Mouse (Mus musculus): ENCODE data around the gene Rsph3a.

DNA sequence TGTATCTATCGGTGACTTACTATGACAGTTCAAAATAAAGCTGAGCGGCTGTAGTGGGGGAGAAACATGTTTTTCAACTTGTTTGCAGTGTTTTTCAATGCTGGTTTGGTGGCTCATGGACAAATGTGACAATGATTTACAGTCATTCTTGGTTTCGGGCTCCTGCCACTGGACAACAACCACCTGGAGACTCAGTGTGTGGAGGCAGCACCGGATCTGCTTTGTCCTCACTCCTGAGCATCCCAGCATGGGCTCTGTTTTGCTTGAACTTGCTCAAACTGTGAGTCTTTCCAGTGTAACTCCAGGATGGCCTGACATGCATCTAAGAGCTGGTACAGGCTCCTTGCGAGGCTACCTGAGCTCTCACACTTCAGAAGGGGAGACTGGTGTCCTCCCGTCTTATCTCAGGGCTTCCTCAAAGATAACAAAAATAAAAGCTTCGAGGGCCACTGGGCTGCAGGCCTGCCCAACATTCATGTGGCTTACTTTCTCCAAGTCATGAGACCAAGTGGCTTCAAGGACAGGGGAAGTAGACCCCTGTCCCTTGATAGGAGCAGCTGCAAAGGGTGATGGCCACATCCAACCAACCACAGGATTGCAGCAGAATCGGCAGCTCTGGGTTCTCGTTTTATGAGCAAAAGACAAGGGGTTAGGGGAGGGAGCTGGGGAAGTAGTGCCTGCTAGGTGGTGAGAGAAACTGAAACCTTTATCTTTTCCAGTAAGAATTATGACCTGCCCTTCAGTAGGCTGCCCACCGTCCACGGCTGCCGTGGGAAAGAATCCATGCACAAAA lies 28.4 kb upstream of the Rsph3a start:
- TF ChIP-seq CTCF (IDR thresholded peaks at IDR 0.05; ENCODE audit: low read depth), result no peak
- no peak for TF ChIP-seq EP300 (optimal IDR thresholded peaks at IDR 0.05)

Data from stomach, postnatal 0 days (tissue).